Mouse (Mus musculus) bone marrow macrophage, adult 2 months (primary cell): ENCODE data around the gene C130060K24Rik.

Source experiments
- CTCF ChIP-seq: IDR thresholded peaks from 2 replicates; pipeline ENCODE4 v1.5.1; 2012; ENCODE audit warnings: low read depth, mild to moderate bottlenecking, low read length, moderate library complexity
- POLR2A ChIP-seq: IDR thresholded peaks from 2 replicates; pipeline ENCODE4 v1.6.1; 2012; ENCODE audit warnings: mild to moderate bottlenecking, low read depth, low read length, borderline replicate concordance

DNA sequence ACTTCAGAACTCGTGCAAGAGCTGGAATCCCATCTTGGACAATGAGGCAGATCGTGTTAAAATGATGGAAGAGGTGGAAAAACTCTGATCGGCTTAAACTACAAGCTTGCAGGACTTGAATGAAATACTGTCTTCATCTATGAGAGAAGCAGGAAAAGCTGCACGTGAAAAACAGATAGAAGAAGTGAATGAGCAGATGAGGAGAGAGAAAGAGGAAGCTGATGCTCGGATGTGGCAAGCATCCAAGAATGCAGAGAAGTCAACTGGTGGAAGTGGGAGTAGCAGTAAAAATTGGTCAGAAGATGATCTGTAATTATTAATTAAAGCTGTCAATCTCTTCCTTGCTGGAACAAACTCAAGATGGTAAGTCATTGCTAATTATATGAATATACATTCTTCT, 52.3 kb downstream of the C130060K24Rik start:
- no peak for TF ChIP-seq POLR2A
- TF ChIP-seq CTCF = no peak
